Mouse (Mus musculus) E14TG2a.4 (cell line): ENCODE results near the gene Lhpp.

Experiments used
- H3K27me3 ChIP-seq: 2 replicates; pipeline ENCODE4 v1.6.1; 2014; ENCODE audit warnings: low read length, control low read depth; ENCODE audit not compliant: insufficient read depth
- H3K36me3 ChIP-seq: 2 replicates; pipeline ENCODE4 v1.6.1; 2014; ENCODE audit warnings: low read length, control low read depth; ENCODE audit not compliant: insufficient read depth
- H3K4me1 ChIP-seq: replicated peaks from 2 replicates; pipeline ENCODE4 v1.6.1; 2014; ENCODE audit warnings: low read depth, low read length, control low read depth
- H3K4me3 ChIP-seq: replicated peaks from 2 replicates; pipeline ENCODE4 v1.5.1; 2014; ENCODE audit warnings: mild to moderate bottlenecking, low read length
- H3K9me3 ChIP-seq: 2 replicates; pipeline ENCODE4 v1.6.1; 2014; ENCODE audit warnings: low read length, control low read depth
- CTCF ChIP-seq: conservative IDR thresholded peaks from 2 replicates; pipeline ENCODE4 v1.5.1; 2014; ENCODE audit warnings: low read length
- NANOG ChIP-seq: IDR thresholded peaks from 2 replicates; pipeline ENCODE4 v1.6.1; 2014; ENCODE audit warnings: borderline replicate concordance, low read length, mixed read lengths
- POU5F1 ChIP-seq: IDR thresholded peaks from 2 replicates; pipeline ENCODE4 v1.6.1; 2014; ENCODE audit warnings: low read length, borderline replicate concordance

The Lhpp gene

GRCm38 (mm10) chr7:132610468-132611318, at the start of gene Lhpp:
TSS of gene Lhpp (plus strand) at chr7:132610638.
- peak within 1 kb of the TSS; percentile 84 for H3K4me3 ChIP-seq
- peaks cover 58% of the 10 kb centered on the region for H3K27me3 ChIP-seq
- H3K4me1 ChIP-seq: peaks cover 37% of the 10 kb centered on the region
- no peaks in the 10 kb centered on the region for H3K9me3 ChIP-seq
- no peak for TF ChIP-seq NANOG
- no peak for TF ChIP-seq CTCF
- TF ChIP-seq POU5F1: no peak
- no peaks in the 10 kb centered on the region for H3K36me3 ChIP-seq

GRCm38 (mm10) chr7:132565831-132566230, 44.6 kb upstream of the Lhpp start:
- Histone ChIP-seq H3K27me3 (no peaks in the 10 kb centered on the region), H3K4me3 (no peak overlapping the region), H3K9me3 (no peaks in the 10 kb centered on the region), H3K4me1 (no peaks in the 10 kb centered on the region), H3K36me3 (peaks cover 44% of the 10 kb centered on the region)
- TF ChIP-seq POU5F1: no peak
- TF ChIP-seq CTCF: no peak

GRCm38 (mm10) chr7:132568817-132569216, 41.6 kb upstream of the Lhpp start:
- TF ChIP-seq POU5F1 (no peak), CTCF (no peak)
- Histone ChIP-seq H3K36me3 (peaks cover 16% of the 10 kb centered on the region), H3K27me3 (peaks cover under 1% of the 10 kb centered on the region; the same call in 1 of the 2 replicates), H3K4me1 (no peaks in the 10 kb centered on the region), H3K9me3 (no peaks in the 10 kb centered on the region), H3K4me3 (no peak overlapping the region)

- no peak overlapping the region for H3K4me3 ChIP-seq
- H3K9me3 ChIP-seq: no peaks in the 10 kb centered on the region
- TF ChIP-seq CTCF (no peak), NANOG (no peak), POU5F1 (no peak)
- 0 out of 2 replicates have a peak, but pooled peaks cover under 1% of the 10 kb centered on the region for H3K4me1 ChIP-seq
- peaks cover 3% of the 10 kb centered on the region; the same call in 1 of the 2 replicates for H3K27me3 ChIP-seq
- peaks cover 10% of the 10 kb centered on the region for H3K36me3 ChIP-seq
Observed at GRCm38 (mm10) chr7:132570071-132570470, 40.4 kb upstream of the Lhpp start.

GRCm38 (mm10) chr7:132571481-132571880, 39.0 kb upstream of the Lhpp start:
- TF ChIP-seq POU5F1 (no peak), CTCF (no peak), NANOG (no peak)
- Histone ChIP-seq H3K4me1 (peaks cover 8% of the 10 kb centered on the region), H3K27me3 (peaks cover 3% of the 10 kb centered on the region; the same call in 1 of the 2 replicates), H3K36me3 (peaks cover 10% of the 10 kb centered on the region), H3K4me3 (no peak overlapping the region), H3K9me3 (no peaks in the 10 kb centered on the region)

GRCm38 (mm10) chr7:132572738-132573137, 37.7 kb upstream of the Lhpp start:
- Histone ChIP-seq H3K4me3 (no peak overlapping the region), H3K9me3 (no peaks in the 10 kb centered on the region), H3K27me3 (peaks cover 13% of the 10 kb centered on the region), H3K36me3 (peaks cover 6% of the 10 kb centered on the region; the same call in 1 of the 2 replicates), H3K4me1 (peaks cover 13% of the 10 kb centered on the region)
- TF ChIP-seq POU5F1 (no peak), NANOG (no peak), CTCF (no peak)

- peaks cover 17% of the 10 kb centered on the region for H3K27me3 ChIP-seq
- TF ChIP-seq POU5F1 (no peak), CTCF (no peak), NANOG (no peak)
- H3K9me3 ChIP-seq: no peaks in the 10 kb centered on the region
- H3K36me3 ChIP-seq: peaks cover 6% of the 10 kb centered on the region; the same call in 1 of the 2 replicates
- H3K4me3 ChIP-seq: no peak overlapping the region
- H3K4me1 ChIP-seq: peaks cover 13% of the 10 kb centered on the region
Observed at GRCm38 (mm10) chr7:132573205-132573604, 37.2 kb upstream of the Lhpp start.

GRCm38 (mm10) chr7:132574646-132575045, 35.8 kb upstream of the Lhpp start:
- H3K4me1 ChIP-seq: peaks cover 13% of the 10 kb centered on the region

More at GRCm38 (mm10) chr7:132574646-132575045, 35.8 kb upstream of the Lhpp start:
- no peak overlapping the region for H3K4me3 ChIP-seq
- peaks cover 28% of the 10 kb centered on the region for H3K27me3 ChIP-seq
- TF ChIP-seq CTCF (no peak), POU5F1 (no peak), NANOG (no peak)
- H3K9me3 ChIP-seq: no peaks in the 10 kb centered on the region
- peaks cover 1% of the 10 kb centered on the region; the same call in 1 of the 2 replicates for H3K36me3 ChIP-seq
